Mouse (Mus musculus) testis, adult 2 months (tissue): ENCODE measurements at regions not wholly inside any gene's neighbourhood (a gene's known extent, or its start where the extent isn't known, plus 50 kb on each side); places are given as distances from the start of the nearest gene placed in this dataset.

Experiments
- CTCF ChIP-seq: fragments of 200-500 bp; IDR thresholded peaks from 2 replicates; pipeline ENCODE4 v1.5.1; 2012; ENCODE audit warnings: low read depth, mild to moderate bottlenecking, inconsistent platforms, low read length, moderate library complexity; ENCODE audit not compliant: control insufficient read depth, insufficient read depth, insufficient replicate concordance
- POLR2A ChIP-seq: fragments of 200-500 bp; IDR thresholded peaks from 2 replicates; pipeline ENCODE4 v1.6.1; 2012; ENCODE audit warnings: low read depth, mild to moderate bottlenecking, inconsistent platforms, low read length, moderate library complexity; ENCODE audit not compliant: control insufficient read depth

- TF ChIP-seq CTCF = no peak
- TF ChIP-seq POLR2A = no peak
Measured at GRCm38 (mm10) chr14:76887201-76887600, 149.4 kb upstream of the Ccdc122 start.
